Mouse (Mus musculus): ENCODE results near the gene Slc27a3. TPM values are rescaled to one million over a fixed set of nuclear protein-coding genes. Genes with fewer than 3 reads are reported as not detected.

The Slc27a3 gene
- polyA plus RNA-seq, 1 experiment from 2014 or later: 20.7 TPM

- Histone ChIP-seq H3K36me3 (ENCODE audit: control insufficient read depth, insufficient read depth, low read length) (peaks cover 6% of the 10 kb centered on the region; the same call in 1 of the 2 replicates), H3K9me3 (ENCODE audit: control insufficient read depth, low read length) (no peaks in the 10 kb centered on the region), H3K4me3 (ENCODE audit: low read length) (no peak overlapping the region), H3K4me2 (ENCODE audit: low read depth, low read length) (no peak overlapping the region), H3K4me1 (replicated peaks; ENCODE audit: control insufficient read depth, insufficient read depth, low read length) (no peaks in the 10 kb centered on the region), H3K9ac (ENCODE audit: low read length) (no peak overlapping the region), H3K27ac (ENCODE audit: low read length) (no peak overlapping the region), H3K27me3 (ENCODE audit: control insufficient read depth, insufficient read depth, low read depth, low read length) (no peaks in the 10 kb centered on the region)
- ATAC-seq (ENCODE audit: low read depth): no peak
These were observed 49.6 kb downstream of the Slc27a3 start for GRCm38 (mm10) chr3:90340177-90340576.

DNA sequence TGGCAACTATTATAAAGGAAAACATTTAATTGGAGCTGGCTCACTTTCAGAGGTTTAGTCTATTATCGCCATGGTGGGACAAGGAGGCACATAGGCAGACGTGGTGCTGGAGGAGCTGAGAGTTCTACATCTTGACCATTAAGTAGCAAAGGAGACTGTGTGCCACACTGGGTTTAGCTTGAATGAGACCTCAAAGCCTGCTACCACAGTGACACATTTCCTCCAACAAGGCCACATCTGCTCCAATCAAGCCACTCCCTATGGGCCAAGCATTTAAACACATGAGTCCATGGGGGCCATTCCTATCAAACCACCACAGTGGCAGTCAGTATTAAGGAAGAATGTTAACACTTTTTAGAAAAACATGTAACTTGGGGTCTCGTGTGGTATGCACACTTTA is 51.5 kb downstream of the Slc27a3 start:
- Histone ChIP-seq H3K4me2 (ENCODE audit: low read depth, low read length) (no peak overlapping the region), H3K4me1 (replicated peaks; ENCODE audit: control insufficient read depth, insufficient read depth, low read length) (no peaks in the 10 kb centered on the region), H3K36me3 (ENCODE audit: control insufficient read depth, insufficient read depth, low read length) (peaks cover 6% of the 10 kb centered on the region; the same call in 1 of the 2 replicates), H3K27ac (ENCODE audit: low read length) (no peak overlapping the region), H3K4me3 (ENCODE audit: low read length) (no peak overlapping the region), H3K9ac (ENCODE audit: low read length) (no peak overlapping the region), H3K27me3 (ENCODE audit: control insufficient read depth, insufficient read depth, low read depth, low read length) (no peaks in the 10 kb centered on the region), H3K9me3 (ENCODE audit: control insufficient read depth, low read length) (no peaks in the 10 kb centered on the region)
- ATAC-seq (ENCODE audit: low read depth): no peak
- whole genome bisulfite sequencing: 64% methylated on average over 3 of the region's 3 CpGs

DNA sequence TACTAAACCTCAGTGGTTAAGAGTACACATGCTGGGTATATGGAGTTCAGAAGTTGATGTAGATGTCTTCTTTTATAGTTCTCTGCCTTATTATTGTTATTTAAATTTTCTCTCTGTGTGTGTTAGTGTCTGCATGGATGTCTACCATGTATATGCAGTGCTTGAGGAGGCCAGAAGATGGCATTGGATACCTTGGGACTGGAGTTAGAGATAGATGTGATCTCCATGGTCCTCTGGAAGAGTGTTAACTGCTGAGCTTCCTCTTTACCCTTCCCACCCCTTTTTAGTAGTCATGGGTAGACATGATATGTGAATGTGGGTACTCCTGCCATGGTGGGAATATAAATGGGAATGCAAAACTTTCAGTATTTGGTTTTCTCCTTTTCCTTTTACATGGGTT is 54.2 kb downstream of the Slc27a3 start:
- Histone ChIP-seq H3K9me3 (ENCODE audit: control insufficient read depth, low read length) (no peaks in the 10 kb centered on the region), H3K27me3 (ENCODE audit: control insufficient read depth, insufficient read depth, low read depth, low read length) (no peaks in the 10 kb centered on the region), H3K4me2 (ENCODE audit: low read depth, low read length) (no peak overlapping the region), H3K9ac (ENCODE audit: low read length) (no peak overlapping the region), H3K4me3 (ENCODE audit: low read length) (no peak overlapping the region), H3K36me3 (ENCODE audit: control insufficient read depth, insufficient read depth, low read length) (no peaks in the 10 kb centered on the region), H3K27ac (ENCODE audit: low read length) (no peak overlapping the region), H3K4me1 (replicated peaks; ENCODE audit: control insufficient read depth, insufficient read depth, low read length) (no peaks in the 10 kb centered on the region)
- no peak for ATAC-seq (ENCODE audit: low read depth)

Other genes starting within 250 kb of the Slc27a3 start
- gene Rps27, start 176.3 kb downstream of the Slc27a3 start, polyA plus RNA-seq (2015; fragmentation: Nextera tagmentation; extraction: Ambion mirVana): 1,630 and 1,729 TPM in 2 replicates
- 41.5 and 43.6 TPM in 2 replicates for gene Rab13, start 176.2 kb downstream of the Slc27a3 start, polyA plus RNA-seq (2015; fragmentation: Nextera tagmentation; extraction: Ambion mirVana)
- 91.0 and 93.6 TPM in 2 replicates for gene Jtb, start 158.3 kb downstream of the Slc27a3 start, polyA plus RNA-seq (2015; fragmentation: Nextera tagmentation; extraction: Ambion mirVana)
- 5.8 TPM in 2 replicates for gene Creb3l4, start 146.4 kb downstream of the Slc27a3 start, polyA plus RNA-seq (2015; fragmentation: Nextera tagmentation; extraction: Ambion mirVana)
- gene Slc39a1, start 141.8 kb downstream of the Slc27a3 start, polyA plus RNA-seq (2015; fragmentation: Nextera tagmentation; extraction: Ambion mirVana): 105 and 110 TPM in 2 replicates
- 25.5 and 28.4 TPM in 2 replicates for gene Crtc2, start 135.8 kb downstream of the Slc27a3 start, polyA plus RNA-seq (2015; fragmentation: Nextera tagmentation; extraction: Ambion mirVana)
- 3.6 and 3.7 TPM in 2 replicates for gene Dennd4b, start 124.8 kb downstream of the Slc27a3 start, polyA plus RNA-seq (2015; fragmentation: Nextera tagmentation; extraction: Ambion mirVana)
- 11.3 and 11.4 TPM in 2 replicates for gene Gatad2b, start 96.8 kb downstream of the Slc27a3 start, polyA plus RNA-seq (2015; fragmentation: Nextera tagmentation; extraction: Ambion mirVana)
- 28.7 and 28.8 TPM in 2 replicates for gene Ints3, start 43.7 kb upstream of the Slc27a3 start, polyA plus RNA-seq (2015; fragmentation: Nextera tagmentation; extraction: Ambion mirVana)
- gene Npr1, start 75.9 kb upstream of the Slc27a3 start, polyA plus RNA-seq (2015; fragmentation: Nextera tagmentation; extraction: Ambion mirVana): 24.3 and 25.0 TPM in 2 replicates
- 171 and 189 TPM in 2 replicates for gene Ilf2, start 86.2 kb upstream of the Slc27a3 start, polyA plus RNA-seq (2015; fragmentation: Nextera tagmentation; extraction: Ambion mirVana)
- gene Snapin, start 101.1 kb upstream of the Slc27a3 start, polyA plus RNA-seq (2015; fragmentation: Nextera tagmentation; extraction: Ambion mirVana): 86.4 and 88.5 TPM in 2 replicates
- 118 and 125 TPM in 2 replicates for gene Chtop, start 119.6 kb upstream of the Slc27a3 start, polyA plus RNA-seq (2015; fragmentation: Nextera tagmentation; extraction: Ambion mirVana)
- gene S100a1, start 124.5 kb upstream of the Slc27a3 start, polyA plus RNA-seq (2015; fragmentation: Nextera tagmentation; extraction: Ambion mirVana): 59.3 and 73.2 TPM in 2 replicates
- gene S100a13, start 124.5 kb upstream of the Slc27a3 start, polyA plus RNA-seq (2015; fragmentation: Nextera tagmentation; extraction: Ambion mirVana): 59.1 and 63.3 TPM in 2 replicates
- 11.7 and 16.4 TPM in 2 replicates for gene S100a14, start 136.9 kb upstream of the Slc27a3 start, polyA plus RNA-seq (2015; fragmentation: Nextera tagmentation; extraction: Ambion mirVana)
- gene S100a16, start 147.3 kb upstream of the Slc27a3 start, polyA plus RNA-seq (2015; fragmentation: Nextera tagmentation; extraction: Ambion mirVana): 241 and 257 TPM in 2 replicates
- gene S100a3, start 170.6 kb upstream of the Slc27a3 start, polyA plus RNA-seq (2015; fragmentation: Nextera tagmentation; extraction: Ambion mirVana): 0.25 and 1.1 TPM in 2 replicates
- gene S100a2, start 200.3 kb upstream of the Slc27a3 start, polyA plus RNA-seq (2015; fragmentation: Nextera tagmentation; extraction: Ambion mirVana): not detected in 2 replicates
- not detected in 2 replicates for gene Gm42674, start 212.0 kb upstream of the Slc27a3 start, polyA plus RNA-seq (2015; fragmentation: Nextera tagmentation; extraction: Ambion mirVana)
- 12.1 and 12.8 TPM in 2 replicates for gene S100a4, start 213.8 kb upstream of the Slc27a3 start, polyA plus RNA-seq (2015; fragmentation: Nextera tagmentation; extraction: Ambion mirVana)
- gene S100a5, start 218.6 kb upstream of the Slc27a3 start, polyA plus RNA-seq (2015; fragmentation: Nextera tagmentation; extraction: Ambion mirVana): not detected in 2 replicates
- 184 and 203 TPM in 2 replicates for gene S100a6, start 222.9 kb upstream of the Slc27a3 start, polyA plus RNA-seq (2015; fragmentation: Nextera tagmentation; extraction: Ambion mirVana)